Mouse (Mus musculus): ENCODE results near the gene Ahcyl2.

DNA sequence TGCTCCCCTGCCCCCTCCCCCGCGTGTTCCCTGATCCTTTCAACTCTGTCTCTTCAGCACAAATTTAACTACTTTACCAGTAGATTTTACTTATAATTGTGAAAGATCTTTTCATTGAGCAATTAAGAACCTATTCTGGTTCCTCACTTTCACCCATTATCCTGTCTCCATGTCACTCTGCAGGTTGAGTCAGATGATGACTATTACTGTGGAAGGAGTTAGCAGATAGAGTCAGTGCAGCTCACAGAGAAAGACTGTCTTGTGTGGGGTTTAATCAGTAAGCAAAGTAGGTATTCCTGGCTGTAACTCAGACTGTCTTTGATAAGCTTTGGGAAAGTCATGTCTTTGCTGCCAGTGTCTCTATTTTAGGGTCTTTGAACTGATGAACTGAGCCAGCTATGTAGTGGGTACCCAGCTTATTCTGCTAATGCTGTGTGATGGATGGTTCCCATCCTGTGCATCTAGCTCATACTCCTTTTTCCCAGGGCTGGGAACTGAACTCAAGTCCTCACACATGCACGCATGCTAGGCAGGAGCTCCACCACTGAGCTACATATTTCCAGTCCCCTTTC, 135.6 kb downstream of the Ahcyl2 start:
- TF ChIP-seq CTCF (IDR thresholded peaks at IDR 0.05): no peak
- TF ChIP-seq EP300 (IDR thresholded peaks at IDR 0.05): no peak

Data from lung, postnatal 0 days (tissue).